Mouse (Mus musculus) gastrocnemius, postnatal 36 days (tissue): ENCODE measurements at regions not wholly inside any gene's neighbourhood (a gene's known extent, or its start where the extent isn't known, plus 50 kb on each side); places are given as distances from the start of the nearest gene placed in this dataset.
"Not testable (repeated sequence)": the region's sequence is repeated elsewhere in the genome, so short reads cannot be mapped to it uniquely, and the experiment has no call there.

Experiments
- DNase-seq, 2 experiments: peaks; one replicate each; pipeline ENCODE4 v3.0.0; 2022
- intact Hi-C: fragments of 180-260 bp; cut with DNase I; formaldehyde crosslinking; loops from one replicate; pipeline ENCODE4 v1.15.1; 2025

DNA sequence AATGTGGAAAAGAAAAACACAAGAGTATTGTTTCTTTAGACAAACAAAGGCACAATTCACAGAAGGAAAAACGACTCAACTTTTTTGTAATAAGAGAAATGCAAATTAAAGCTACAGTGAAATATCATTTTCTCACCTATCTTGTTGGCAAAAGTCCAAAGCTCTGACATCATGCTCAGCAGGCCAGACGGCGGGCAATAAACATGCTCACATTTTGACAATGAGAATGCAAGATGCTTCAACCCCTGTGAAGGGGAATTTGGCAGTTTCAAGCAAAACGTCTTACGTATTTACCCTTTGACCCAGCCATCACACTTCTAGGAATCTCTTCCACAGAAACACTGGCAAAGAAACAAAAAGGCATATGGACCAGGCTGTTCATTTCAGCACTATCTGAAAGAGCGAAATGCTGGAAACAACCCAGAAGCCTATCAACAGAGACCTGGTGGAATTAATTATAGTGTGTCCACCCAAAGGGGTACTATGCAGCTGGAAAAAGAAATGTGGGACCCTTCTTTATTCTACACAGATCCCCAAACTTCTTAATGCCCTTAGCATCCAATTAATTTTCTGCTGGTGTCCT lies 203.4 kb upstream of the 2610301B20Rik start:
- intact Hi-C loops = no loop called here
- no peak for DNase-seq

DNA sequence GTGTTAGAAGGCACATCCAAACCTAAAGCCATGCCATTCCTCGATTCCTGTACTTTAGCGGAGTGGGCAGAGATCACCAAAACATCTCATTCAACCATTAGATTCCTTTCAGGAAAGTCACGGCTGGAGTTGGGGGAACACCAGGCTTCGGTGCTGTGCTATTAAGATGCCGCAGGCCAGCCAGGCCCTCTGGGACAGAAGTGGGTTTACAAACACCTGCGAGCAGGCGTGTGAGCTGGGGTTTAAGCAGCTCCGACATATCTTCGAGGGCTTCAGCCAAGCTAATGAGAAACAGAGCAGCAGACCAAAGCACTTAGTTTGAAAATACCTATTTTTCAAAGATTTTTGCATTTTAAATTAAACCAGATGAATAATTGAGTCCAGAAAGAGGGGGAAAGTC lies 183.2 kb upstream of the 2610301B20Rik start:
- intact Hi-C loops = no loop called here
- DNase-seq = no peak

DNA sequence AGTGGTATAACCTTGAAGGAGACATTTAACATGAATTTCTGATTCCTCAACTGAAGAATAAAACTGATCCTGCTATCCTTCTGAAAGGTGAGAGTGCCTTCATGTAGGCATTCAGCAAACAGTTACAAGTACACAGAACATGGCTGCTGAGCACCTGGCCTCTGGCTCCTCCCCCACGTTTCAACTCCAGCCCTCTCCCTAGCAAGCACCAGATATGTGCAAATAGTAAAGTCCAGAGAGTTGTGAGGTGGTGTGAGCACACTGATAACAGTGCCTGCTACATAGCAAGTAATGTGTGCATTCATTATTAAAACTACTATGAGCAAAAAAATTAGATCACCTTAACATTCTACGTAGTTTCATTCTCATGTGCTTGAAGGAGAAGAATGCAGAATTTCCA lies 181.4 kb upstream of the 2610301B20Rik start:
- intact Hi-C loops = no loop called here
- no peak for DNase-seq

DNA sequence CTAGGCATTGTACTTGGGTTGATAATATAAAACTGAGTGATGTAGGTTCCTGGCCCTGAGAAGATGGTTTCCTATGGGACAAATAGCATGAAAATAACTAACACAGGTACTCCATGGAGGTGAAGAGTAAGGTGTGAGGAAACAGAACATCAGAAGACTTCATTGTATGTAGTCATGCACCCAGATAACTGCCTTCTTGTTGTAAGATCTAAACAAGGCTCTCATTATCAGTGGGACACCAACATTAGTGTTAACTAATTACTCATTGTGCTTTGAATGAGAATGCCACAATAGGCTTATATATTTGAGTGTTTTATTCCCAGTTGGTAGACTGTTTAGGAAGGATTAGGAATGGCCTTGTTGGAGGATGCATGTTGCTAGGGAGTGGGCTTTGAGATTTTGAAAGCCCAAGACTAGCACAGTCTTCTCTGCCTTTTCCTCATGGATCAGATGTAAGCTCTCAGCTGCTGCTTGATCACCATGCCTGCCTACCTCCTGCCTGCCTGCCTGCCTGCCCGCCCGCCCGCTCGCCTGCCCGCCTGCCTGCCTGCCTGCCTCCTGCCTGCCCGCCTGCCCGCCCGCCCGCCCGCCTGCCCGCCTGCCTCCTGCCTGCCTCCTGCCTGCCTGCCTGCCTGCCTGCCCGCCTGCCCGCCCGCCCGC lies 180.7 kb upstream of the 2610301B20Rik start:
- no peak for DNase-seq
- intact Hi-C loops = no loop called here

DNA sequence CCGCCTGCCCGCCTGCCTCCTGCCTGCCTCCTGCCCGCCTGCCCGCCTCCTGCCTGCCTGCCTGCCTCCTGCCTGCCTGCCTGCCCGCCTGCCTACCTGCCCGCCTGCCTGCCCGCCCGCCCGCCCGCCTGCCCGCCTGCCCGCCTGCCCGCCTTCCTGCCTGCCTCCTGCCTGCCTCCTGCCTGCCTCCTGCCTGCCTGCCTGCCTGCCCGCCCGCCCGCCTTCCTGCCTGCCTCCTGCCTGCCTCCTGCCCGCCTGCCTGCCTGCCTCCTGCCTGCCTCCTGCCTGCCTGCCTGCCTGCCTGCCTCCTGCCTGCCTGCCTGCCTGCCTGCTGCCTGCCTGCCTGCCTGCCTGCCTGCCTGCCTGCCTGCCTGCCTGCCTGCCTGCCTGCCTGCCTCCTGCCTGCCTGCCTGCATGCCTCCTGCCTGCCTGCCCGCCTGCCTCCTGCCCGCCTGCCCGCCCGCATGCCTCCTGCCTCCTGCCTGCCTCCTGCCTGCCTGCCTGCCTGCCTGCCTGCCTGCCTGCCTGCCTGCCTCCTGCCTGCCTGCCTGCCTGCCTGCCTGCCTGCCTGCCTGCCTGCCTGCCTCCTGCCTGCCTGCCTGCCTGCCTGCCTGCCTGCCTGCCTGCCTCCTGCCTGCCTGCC lies 180.1 kb upstream of the 2610301B20Rik start:
- DNase-seq, intact Hi-C loops: not testable (repeated sequence)

DNA sequence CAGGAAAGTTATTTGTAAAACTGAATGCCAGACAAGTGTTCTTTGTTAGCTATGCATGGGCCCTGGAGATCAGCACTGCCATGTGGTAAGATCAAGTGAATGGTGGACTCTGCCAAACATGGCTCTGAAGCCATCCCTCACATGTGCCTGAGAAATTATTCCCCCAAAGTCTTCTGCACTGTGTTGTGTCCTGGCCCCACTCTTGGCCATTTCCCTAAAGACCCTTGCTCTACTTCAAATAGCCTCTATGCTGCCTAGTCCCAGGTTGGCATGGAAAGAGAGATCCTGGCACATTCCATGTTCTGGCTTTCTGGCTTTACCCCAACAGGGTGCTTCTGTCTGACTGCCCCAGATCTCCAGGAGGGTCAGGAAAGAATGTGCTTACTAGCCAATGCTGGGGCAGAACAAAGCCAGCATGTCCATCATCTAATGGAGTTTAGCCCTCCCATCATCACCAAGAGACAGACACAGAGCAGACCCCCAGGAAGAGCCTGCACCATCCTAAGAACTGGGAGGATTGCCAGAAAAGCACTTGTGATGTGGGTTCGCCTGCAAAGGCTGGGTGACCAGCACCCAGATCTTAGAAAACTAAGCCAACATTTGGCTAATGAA lies 177.0 kb upstream of the 2610301B20Rik start:
- DNase-seq = no peak
- intact Hi-C loops = no loop called here

DNA sequence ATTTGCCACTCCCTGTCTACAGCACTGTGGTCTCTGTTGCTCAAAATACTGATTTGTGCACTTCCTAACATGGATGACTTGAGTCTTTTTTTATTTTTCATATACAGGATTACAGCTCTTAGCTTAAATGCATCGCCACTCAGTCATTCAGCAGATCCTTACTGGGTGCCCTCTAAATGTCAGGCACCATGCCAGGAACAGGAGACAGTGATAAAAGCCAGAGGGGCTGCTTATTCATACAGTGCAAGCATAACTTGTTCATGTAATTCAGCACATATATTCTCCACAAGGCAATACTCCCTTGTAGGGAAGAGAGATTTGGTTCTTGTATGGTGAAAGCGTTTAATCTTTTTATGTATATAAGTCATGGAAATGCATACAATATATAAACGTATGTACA lies 175.7 kb upstream of the 2610301B20Rik start:
- DNase-seq = no peak
- intact Hi-C loops = no loop called here

DNA sequence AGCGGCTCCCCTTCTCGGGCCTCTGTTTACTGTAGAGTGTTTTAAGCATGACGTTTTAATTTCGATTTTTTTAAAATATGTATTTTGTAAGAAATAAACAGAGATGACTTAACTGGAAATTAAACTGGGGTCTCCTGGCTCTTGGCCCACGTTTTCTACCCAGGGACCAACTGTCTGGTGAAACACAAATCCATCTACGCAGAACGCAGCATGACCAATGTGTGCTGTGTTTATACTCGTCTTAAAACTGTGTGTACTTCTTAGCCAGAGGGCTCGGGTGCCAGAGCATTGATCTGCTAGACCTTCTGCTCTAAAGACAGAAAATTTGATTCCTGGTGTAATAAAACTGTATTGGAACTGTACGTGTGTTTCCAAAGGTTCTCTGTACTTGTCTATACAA lies 172.8 kb upstream of the 2610301B20Rik start:
- DNase-seq = no peak
- intact Hi-C loops = no loop called here

DNA sequence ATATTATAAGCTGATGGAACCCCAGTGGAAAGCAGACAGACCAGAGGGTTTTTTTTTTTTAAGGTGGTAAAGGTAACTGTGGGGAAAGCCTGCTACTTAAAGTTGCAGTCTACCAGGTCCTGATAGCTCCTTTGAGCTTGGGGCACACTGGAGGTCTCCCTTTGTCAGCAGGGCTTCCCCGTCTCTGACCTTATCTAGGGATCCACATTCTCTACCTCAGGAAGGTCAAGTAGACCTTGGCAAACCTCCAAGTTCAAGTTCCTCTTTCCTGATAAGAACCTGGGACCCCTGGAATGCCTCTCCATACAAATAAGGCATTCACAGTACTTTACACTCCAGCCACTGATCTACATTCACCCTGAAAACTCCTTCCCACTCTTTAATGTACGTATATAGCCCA lies 171.1 kb upstream of the 2610301B20Rik start:
- intact Hi-C loops = no loop called here
- no peak for DNase-seq

DNA sequence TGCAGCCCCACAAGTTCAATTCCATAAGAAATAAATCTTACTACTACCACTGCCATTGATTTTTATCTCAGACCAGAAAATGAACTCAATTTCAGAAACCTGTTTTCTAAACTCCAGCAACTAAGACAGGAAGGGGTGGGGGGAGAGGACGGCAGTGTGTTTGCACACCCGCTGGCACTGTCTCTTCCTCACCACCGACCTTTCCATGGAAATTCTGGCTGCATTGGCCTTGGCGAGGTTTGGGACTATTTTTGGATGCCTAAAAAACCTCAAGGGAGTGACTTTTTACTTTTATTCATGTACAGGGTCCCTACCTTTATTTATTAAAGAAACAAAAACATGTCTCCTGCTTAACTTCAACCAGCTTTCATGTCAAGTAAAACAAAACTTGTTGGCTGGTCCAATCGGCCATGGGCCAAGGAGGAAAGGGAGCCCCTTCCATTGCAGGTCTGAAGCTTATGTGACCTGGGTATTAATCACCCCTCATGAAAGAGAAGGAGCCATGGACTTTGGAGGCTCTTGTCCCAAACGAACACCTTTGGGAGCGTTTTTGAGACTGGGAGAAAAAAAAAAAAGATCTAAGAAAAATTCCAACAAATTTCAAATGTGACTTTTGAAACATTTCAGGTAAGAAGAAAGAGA lies 167.2 kb upstream of the 2610301B20Rik start:
- intact Hi-C loops = no loop called here
- DNase-seq = no peak

DNA sequence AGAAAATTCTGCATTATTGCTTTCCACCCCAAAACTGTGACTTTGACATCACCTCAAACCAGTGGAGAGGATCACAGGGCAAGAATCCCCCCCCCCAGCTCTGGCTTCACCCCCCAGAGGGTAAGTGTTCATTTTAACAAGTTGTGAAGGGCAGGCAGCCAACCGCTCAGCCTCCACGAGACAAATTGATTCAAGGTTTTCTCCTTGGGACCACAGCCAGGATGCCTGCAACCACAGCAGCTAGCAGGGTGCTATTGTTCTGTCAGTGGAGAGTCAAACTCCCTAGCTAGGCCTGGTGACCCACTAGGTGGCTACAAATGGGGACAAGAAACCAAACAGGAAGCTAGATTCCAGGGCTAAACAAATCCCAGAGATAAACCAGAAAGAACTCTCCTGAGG lies 166.6 kb upstream of the 2610301B20Rik start:
- no peak for DNase-seq
- intact Hi-C loops = no loop called here

DNA sequence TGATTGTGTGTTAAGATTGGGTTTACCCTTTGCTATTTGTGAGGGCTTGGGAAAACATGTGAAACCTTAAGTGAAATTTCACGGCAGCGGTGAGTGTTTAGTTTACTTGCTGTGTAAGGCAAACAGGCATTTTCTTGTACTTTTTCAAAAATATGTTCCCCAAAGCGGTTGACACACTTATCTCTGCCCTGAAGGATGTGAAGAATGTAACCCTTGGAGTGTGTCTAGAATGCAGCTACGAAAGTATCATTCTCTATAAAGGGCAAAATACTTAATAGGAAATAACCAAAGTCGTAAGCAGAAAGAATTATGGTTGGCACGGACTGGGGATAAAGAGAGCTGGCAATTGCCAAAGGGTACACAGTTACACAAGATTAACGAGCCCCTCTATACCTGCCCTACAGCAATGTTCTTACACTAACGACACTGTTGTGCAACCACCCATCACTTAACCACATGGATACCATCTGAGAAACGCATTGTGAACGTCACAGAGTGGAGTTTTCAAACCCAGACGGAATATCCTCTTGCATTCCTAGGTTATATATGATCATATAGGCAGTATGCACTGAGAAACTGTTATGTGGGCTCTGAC lies 162.3 kb upstream of the 2610301B20Rik start:
- no peak for DNase-seq
- intact Hi-C loops = no loop called here

DNA sequence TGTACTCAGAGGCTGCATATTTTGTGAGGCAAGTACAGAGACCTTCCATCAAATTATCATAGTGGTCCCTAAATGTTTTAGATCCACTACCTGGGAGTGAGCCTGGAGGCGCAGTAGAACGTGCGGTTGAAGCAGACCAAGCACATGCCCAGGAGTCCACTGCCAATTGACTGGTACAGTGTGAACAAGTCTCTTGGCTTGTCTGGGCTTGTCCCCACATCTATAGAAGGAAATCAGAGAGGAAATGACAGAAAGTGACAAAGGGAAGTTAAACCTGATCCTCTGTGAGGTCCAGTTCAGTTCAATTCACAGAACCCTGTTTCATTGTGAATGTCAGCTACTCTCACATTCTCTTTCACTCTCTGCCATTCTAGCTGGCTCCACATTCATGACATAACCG lies 151.0 kb upstream of the 2610301B20Rik start:
- DNase-seq = no peak
- intact Hi-C loops = no loop called here

DNA sequence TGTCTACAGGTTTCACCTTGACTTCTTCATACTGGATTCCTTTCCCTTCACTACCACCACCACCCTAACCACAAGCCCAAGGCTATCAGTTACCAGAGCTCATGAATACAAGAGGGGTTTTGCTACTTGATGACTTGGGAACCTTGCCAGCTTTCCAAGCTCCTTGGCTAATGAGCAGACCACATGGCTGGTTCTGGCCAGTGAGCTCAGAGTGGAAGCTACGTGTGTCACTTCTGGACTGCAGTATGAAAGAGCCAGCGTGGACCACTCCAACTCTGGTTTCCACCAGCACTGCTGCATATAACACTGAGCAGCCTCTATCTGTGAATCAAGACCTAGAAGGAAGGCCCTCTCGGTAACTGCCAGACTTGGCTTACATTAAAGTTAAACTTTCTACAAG lies 146.4 kb upstream of the 2610301B20Rik start:
- intact Hi-C loops = no loop called here
- DNase-seq = no peak

DNA sequence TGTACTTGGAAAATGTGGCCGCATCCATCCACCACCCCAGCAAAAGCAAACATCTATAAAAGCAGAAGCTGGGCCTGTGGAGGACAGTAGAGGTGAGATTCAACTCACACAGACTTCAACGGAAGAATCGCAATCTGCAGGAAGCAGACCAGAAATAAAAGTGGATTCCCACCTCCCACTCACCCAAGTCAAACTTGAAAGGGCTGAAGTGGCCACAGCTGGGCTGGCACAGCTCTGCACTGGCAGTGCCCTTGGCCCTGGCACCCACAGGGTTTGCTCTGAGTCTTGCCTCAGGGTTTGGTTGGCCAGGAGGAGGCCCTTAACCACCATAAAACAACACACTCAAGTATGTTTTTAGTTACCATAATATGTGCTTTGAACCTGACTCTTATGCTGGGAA lies 129.1 kb upstream of the 2610301B20Rik start:
- intact Hi-C loops = no loop called here
- no peak for DNase-seq

DNA sequence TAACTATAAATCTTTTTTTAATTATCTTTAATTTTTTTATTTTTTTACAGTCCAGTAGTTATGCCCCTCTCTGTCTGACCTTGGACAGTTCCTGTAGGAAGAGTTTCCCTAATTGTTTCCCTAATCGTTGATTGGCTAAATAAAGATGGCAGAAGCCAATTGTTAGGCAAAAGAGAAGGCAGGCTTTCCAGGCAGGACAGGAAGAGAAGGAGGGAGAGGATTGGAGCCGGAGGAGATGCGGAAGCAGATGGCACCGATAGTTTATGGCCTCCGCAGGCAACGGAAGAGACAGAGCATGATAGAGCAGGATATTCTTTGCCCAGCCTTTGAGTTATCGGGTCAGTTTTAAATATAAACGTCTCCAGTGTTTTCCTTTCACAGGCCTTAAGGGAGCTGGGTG lies 125.5 kb upstream of the 2610301B20Rik start:
- intact Hi-C loops = no loop called here
- DNase-seq = no peak

DNA sequence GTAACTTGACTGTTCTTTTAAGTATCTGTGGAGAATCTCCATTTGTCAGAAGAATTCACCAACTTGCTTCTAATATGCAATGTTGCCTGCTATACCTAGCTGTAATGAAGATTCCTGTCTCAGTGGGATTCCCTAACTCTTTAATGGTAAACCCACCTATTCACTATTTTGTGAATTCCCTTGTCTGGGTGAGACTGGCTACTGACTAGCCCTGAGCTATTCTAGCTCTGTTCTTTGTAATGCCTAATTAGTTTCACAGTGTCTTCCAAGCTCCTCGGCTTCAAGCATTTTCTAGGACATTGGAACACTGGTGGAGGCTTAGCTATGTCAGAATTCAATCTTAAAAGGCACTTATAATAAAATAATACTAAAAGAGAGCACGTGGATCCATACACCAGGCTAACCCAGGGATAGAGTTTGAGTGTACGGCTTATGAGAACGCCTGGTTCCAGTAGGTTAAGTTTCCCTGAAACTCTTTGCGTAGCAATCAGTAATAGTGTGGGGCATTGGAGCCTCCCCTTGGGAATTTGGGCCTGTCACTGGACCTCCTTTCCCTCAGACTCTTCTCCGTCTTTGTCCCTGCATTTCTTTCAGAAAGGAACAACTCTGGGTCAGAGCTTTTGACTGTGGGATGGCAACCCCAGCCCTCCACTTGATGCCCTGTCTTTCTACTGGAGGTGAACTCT lies 123.8 kb upstream of the 2610301B20Rik start:
- DNase-seq, intact Hi-C loops: not testable (repeated sequence)

DNA sequence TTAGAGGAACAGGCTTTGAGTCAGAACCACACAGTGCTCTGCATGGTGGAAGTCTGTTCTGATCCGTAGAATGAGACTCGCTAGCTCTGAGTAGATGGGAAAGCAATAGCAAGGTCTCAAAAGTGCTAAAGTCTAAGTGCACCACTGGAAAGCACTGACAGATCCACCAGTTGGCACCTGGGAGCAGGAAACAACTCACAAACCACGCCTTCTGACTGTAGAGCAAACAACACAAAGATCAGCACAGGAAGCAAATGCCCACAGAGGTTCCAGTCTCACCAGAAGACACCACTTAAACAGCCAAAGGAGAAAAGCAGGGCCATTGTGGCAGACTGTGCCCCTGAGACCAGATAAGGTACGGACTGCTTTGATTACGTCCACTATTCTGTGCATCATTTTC lies 121.1 kb upstream of the 2610301B20Rik start:
- DNase-seq = no peak
- intact Hi-C loops = no loop called here

DNA sequence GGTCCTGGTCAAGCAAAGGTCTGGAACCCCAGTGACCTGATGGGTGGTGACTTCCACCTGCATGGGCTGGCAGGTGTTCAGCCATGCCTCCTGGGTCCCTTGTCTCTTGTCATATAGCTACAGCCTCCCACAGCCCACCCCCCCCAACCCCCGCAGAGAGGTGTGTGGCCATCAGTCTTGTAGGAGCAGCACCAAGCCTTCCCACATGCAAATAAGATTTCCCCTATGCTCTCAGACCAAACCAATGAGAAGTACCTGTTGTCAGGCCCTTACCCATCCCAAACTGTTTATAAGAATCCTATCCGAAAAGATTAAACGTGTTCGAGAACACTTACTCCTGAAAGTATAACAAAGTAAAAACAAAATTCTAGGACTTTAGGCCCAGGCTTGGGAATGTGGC lies 114.8 kb upstream of the 2610301B20Rik start:
- no peak for DNase-seq
- intact Hi-C loops = no loop called here

DNA sequence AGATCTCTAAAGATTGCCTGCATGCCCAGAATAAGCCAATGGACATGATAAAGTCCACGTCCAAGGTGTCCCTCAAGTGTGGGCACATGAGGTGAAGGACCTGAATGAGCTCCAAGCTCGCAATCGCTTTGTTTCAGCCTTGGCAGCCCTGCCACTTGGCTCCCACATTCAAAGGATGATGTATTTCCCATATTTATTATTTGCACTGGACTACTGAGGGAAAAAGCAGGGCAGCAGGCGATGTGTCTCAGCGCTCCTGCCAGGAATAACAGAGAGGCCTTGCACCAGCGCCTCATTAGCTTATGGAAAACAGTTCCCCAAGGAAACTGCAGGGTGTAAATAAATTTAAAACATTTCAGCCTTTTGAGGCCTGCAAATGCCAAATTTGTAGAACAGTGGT lies 106.6 kb upstream of the 2610301B20Rik start:
- no peak for DNase-seq

More for the DNA sequence above, 106.6 kb upstream of the 2610301B20Rik start:
- intact Hi-C loops = no loop called here
